Mouse (Mus musculus): ENCODE data around the gene Nkx1-1. TPM values are rescaled to one million over a fixed set of nuclear protein-coding genes. Genes with fewer than 3 reads are reported as not detected.

The Nkx1-1 gene
- polyA plus RNA-seq (2021; fragmentation: Nextera tagmentation) = not detected in 2 replicates
- long read RNA-seq, experiment 1 = 0 reads
- long read RNA-seq, experiment 2 = 0 reads

DNA sequence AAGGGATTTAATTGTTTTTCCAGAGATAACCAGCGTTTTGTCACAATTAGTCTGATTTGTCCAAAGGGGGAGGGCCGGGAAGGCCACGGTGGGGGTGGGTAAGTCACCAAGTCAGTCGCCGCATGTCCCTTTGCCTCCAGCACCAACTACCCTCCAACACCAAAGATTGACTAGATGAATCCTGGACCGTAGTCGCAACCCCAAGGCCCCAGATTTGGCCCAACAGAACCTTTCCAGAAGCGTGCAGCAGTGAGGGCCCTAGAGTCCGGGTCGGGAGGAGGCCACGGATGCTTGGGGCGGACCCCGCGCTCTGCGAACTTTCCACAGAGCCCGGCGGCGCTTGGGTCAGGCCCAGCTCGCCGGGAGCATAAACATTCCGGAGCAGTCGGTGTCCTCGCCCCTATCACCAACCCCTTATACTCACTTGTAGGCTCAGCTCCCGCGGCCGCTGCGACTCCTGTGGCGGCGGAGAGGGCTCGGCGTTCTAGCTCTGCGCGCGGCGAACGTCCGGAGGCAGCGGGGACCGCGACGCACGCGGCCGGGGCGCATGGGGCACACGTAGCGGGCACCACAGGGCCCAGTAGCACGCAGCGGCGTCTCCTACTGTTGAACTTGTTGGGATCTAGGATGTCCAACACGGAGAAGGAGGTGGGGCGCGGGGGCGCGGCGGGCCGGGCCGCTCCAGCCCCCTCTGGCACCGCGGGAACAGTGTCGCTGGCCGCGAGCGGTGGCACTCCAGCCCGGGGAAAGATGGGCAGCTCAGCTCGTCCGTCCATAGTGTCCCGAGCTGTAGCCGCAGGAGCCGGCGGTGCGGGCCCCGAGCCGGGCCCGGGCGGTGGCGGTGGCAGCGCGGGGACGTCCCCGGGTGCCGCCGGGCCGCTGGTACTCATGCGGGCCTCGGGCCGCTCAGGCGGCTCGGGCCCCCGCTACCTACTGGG is at the start of gene Nkx1-1:
Nkx1-1 (minus strand) TSS at position 776 of the 938 bp plus-strand sequence.

Other genes with a start within 250 kb of the Nkx1-1 start
- gene Spon2, start 215.5 kb downstream of the Nkx1-1 start, polyA plus RNA-seq (2021; fragmentation: Nextera tagmentation) = 0.08 TPM in 1 of 2 replicates, not detected in the other
- 61.3 and 74.6 TPM in 2 replicates for gene Ctbp1, start 159.0 kb downstream of the Nkx1-1 start, polyA plus RNA-seq (2021; fragmentation: Nextera tagmentation)
- 89.1 and 90.8 TPM in 2 replicates for gene Maea, start 98.5 kb downstream of the Nkx1-1 start, polyA plus RNA-seq (2021; fragmentation: Nextera tagmentation)
- gene Uvssa, start 55.4 kb downstream of the Nkx1-1 start, polyA plus RNA-seq (2021; fragmentation: Nextera tagmentation) = 1.6 and 2.6 TPM in 2 replicates
- gene Fam53a, start 195.7 kb upstream of the Nkx1-1 start, polyA plus RNA-seq (2021; fragmentation: Nextera tagmentation) = 35.9 and 41.3 TPM in 2 replicates
- gene Gm9903, start 195.9 kb upstream of the Nkx1-1 start, polyA plus RNA-seq (2021; fragmentation: Nextera tagmentation) = 0.67 and 0.90 TPM in 2 replicates
- gene Slbp, start 218.6 kb upstream of the Nkx1-1 start, polyA plus RNA-seq (2021; fragmentation: Nextera tagmentation) = 26.4 and 28.7 TPM in 2 replicates
- 2.8 and 3.5 TPM in 2 replicates for gene Tacc3, start 224.2 kb upstream of the Nkx1-1 start, polyA plus RNA-seq (2021; fragmentation: Nextera tagmentation)
- gene Tmem129, start 224.4 kb upstream of the Nkx1-1 start, polyA plus RNA-seq (2021; fragmentation: Nextera tagmentation) = 34.8 and 37.0 TPM in 2 replicates